Mouse (Mus musculus) forebrain, embryonic 13.5 days (tissue): ENCODE results near the gene Nrsn2. TPM values are rescaled to one million over a fixed set of nuclear protein-coding genes. Genes with fewer than 3 reads are reported as not detected.
A peak's percentile ranks its signal among the peaks of the same experiment; 100 is the strongest.

Experiments
- ATAC-seq: fragments of 200-750 bp; cut with Nextera tagmentation; 2 replicates; pipeline ENCODE4 v1.8.0; 2017
- H3K27ac ChIP-seq: fragments of 300-500 bp; sonication (generic); 2 replicates; pipeline ENCODE4 v1.5.1; 2015; ENCODE audit warnings: inconsistent platforms, mild to moderate bottlenecking, moderate library complexity
- H3K27me3 ChIP-seq: fragments of 300-500 bp; sonication (generic); 2 replicates; pipeline ENCODE4 v1.6.1; 2015; ENCODE audit warnings: mild to moderate bottlenecking, inconsistent platforms
- H3K36me3 ChIP-seq: fragments of 300-500 bp; sonication (generic); 2 replicates; pipeline ENCODE4 v1.6.1; 2015; ENCODE audit warnings: mild to moderate bottlenecking, inconsistent platforms; ENCODE audit not compliant: poor library complexity, severe bottlenecking
- H3K4me1 ChIP-seq: fragments of 300-500 bp; sonication (generic); 2 replicates; pipeline ENCODE4 v1.6.1; 2015; ENCODE audit warnings: inconsistent platforms
- H3K4me2 ChIP-seq: fragments of 300-500 bp; sonication (generic); 2 replicates; pipeline ENCODE4 v1.6.1; 2015; ENCODE audit warnings: inconsistent platforms, mild to moderate bottlenecking, moderate library complexity
- H3K4me3 ChIP-seq: fragments of 300-500 bp; sonication (generic); 2 replicates; pipeline ENCODE4 v1.5.1; 2015; ENCODE audit warnings: mild to moderate bottlenecking, inconsistent platforms
- H3K9ac ChIP-seq: fragments of 300-500 bp; sonication (generic); 2 replicates; pipeline ENCODE4 v1.6.1; 2015; ENCODE audit warnings: mild to moderate bottlenecking, inconsistent platforms
- H3K9me3 ChIP-seq: fragments of 300-500 bp; sonication (generic); replicated peaks from 2 replicates; pipeline ENCODE4 v1.6.1; 2016; ENCODE audit warnings: inconsistent platforms
- WGBS: fragments of 180-500 bp; shearing (Covaris S2); methylation state at CpG from one replicate; pipeline ENCODE4 v1.1.7; 2015; 5-methylcytosine and 5-hydroxymethylcytosine counted together
- polyA plus RNA-seq: library from polyadenylated mRNA; unstranded; fragments of >200 nt; fragmentation: Nextera tagmentation; extraction: Ambion mirVana; gene quantifications from 2 replicates; pipeline ENCODE4 v1.2.1, GENCODE M21; 2015

Nrsn2 gene
- polyA plus RNA-seq, 1 experiment from 2014 or later, result 11.8 TPM

DNA sequence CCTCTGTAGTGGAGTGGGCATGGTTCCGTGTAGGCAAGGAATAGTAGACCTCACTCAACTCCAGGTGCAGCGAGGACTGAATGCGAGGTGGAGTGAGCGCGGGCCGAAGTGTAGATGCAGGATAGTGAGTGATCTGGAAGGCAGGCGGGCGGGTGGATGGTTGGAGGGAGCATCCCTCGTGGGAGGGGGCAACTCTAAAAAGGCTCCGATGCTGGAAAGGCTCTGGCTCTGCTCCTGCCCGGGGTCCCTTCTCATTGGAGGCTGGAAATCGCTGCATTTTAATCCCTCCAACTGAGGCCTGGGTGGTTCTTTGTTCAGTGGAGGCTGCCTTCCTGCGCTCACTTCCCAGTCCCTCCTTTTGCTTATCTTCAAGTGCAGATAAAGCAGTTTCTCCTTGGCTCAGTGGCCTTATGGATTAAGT lies 22.7 kb upstream of the Nrsn2 start:
- peaks cover 34% of the 10 kb centered on the region for H3K4me1 ChIP-seq
- 0% methylated on average over 13 of the region's 13 CpGs for WGBS
- no peaks in the 10 kb centered on the region for H3K36me3 ChIP-seq
- H3K4me3 ChIP-seq, result peak overlapping the region; percentile 90
- no peaks in the 10 kb centered on the region for H3K27me3 ChIP-seq
- peak overlapping the region; percentile 97 for H3K9ac ChIP-seq
- no peak; the same call in 1 of the 2 replicates for ATAC-seq
- H3K4me2 ChIP-seq, result peak overlapping the region; percentile 90
- no peaks in the 10 kb centered on the region for H3K9me3 ChIP-seq
- peak overlapping the region; percentile 100 for H3K27ac ChIP-seq

DNA sequence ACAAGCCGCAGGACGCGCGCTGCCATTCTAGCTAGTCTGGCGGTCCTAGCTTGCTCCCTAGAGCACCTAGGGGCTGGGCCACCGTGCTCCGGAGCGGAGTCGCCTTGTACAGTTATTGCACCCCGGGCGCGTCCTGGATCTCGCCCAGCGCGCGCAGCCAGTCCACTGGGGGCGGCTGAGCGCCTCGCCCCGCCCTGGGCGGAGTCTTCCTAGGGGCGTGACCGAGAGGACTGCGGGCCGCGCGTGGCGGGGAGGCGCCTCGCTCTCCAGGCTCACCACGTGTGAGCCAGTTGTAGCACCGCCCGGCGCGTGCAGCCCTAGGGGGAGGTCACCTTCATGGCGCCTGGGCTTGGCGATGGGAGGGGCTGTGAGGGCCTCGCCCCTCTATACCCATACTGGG lies 22.3 kb upstream of the Nrsn2 start:
- H3K4me3 ChIP-seq, result peak overlapping the region; percentile 90
- no peaks in the 10 kb centered on the region for H3K9me3 ChIP-seq
- no peaks in the 10 kb centered on the region for H3K27me3 ChIP-seq
- H3K36me3 ChIP-seq, result no peaks in the 10 kb centered on the region
- under 1% methylated on average over 37 of the region's 38 CpGs for WGBS
- peak; percentile 75 for ATAC-seq
- H3K4me2 ChIP-seq, result peak overlapping the region; percentile 90
- H3K27ac ChIP-seq, result peak overlapping the region; percentile 100
- peaks cover 39% of the 10 kb centered on the region for H3K4me1 ChIP-seq
- H3K9ac ChIP-seq, result peak overlapping the region; percentile 97

DNA sequence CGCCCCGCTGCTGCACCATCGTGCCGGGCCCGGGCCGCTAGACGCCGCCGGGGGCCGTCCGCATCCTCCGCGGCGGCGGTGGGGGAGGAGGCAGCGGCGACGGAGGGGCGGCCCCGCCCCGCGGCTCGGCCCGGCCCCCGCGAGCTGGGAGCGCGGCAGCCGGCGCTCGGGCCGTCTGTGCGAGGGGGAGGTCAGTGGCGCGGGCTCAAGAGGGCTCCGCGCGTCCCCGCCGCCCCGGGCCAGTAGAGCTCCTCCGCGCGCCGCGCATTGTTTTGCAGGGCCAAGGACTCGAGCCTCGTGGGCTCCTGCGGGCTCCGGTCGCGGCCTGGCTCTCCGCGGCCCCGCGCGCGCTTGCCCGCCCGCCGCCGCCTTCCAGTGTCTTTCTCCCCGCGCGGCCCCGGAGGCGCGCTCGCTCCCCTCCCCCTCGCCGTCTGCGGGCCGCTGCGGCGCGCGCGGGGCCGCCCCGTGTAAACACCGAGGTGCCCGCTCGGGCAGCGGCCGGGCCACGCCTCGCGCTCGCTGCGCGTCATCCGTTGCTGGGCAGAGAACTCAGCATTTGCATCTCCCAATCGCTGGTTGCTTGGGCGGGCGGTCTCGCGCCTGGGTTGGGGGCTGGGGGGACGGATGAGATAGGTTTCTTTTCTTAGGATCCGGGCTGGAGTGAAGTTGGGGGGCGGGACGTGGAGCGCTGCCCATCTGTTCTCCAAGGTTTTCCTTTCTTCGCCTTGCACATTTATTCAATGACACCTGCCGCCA lies 21.4 kb upstream of the Nrsn2 start, which contains the start of gene Sox12:
Sox12 (minus strand) TSS at position 384 of the 756 bp plus-strand sequence.
- peak within 1 kb of the TSS; percentile 97 for H3K9ac ChIP-seq
- H3K36me3 ChIP-seq, result no peaks in the 10 kb centered on the region
- ATAC-seq, result peak; percentile 73
- H3K9me3 ChIP-seq, result no peaks in the 10 kb centered on the region
- peaks cover 46% of the 10 kb centered on the region for H3K4me1 ChIP-seq
- H3K27me3 ChIP-seq, result no peaks in the 10 kb centered on the region
- peak within 1 kb of the TSS; percentile 90 for H3K4me2 ChIP-seq
- H3K27ac ChIP-seq, result peak within 1 kb of the TSS; percentile 100
- under 1% methylated on average over 70 of the region's 104 CpGs for WGBS
- H3K4me3 ChIP-seq, result peak within 1 kb of the TSS; percentile 90

DNA sequence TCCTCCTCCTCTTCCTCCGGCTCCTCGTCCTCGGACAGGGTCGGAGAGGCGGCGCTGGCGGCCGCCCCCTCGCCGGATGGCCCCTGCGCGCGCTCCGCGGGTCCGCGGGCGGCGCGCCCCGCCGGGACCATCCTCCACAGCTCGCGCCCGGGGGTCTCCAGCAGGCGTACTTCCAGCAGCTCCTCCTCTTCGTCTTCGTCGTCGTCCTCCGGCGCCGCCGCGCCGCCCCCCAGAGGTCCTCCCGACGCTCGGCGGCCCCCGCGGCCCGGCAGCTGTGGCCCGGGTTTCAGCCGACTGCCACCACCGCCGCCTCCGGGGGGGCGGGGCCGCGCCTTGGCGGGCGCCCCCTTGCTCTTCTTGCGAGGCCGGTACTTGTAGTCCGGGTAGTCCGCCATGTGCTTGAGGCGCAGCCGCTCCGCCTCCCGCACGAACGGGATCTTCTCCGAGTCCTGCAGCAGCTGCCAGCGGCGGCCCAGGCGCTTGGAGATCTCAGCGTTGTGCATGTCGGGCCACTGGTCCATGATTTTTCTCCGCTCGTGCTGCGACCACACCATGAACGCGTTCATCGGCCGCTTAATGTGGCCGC lies 20.7 kb upstream of the Nrsn2 start:
- peak overlapping the region; percentile 90 for H3K4me2 ChIP-seq
- no peaks in the 10 kb centered on the region for H3K9me3 ChIP-seq
- peak; percentile 4; the same call in 1 of the 2 replicates for ATAC-seq
- peaks cover 46% of the 10 kb centered on the region for H3K4me1 ChIP-seq
- H3K27me3 ChIP-seq, result no peaks in the 10 kb centered on the region
- peak overlapping the region; percentile 97 for H3K9ac ChIP-seq
- H3K36me3 ChIP-seq, result no peaks in the 10 kb centered on the region
- WGBS, result under 1% methylated on average over 76 of the region's 77 CpGs
- peak overlapping the region; percentile 90 for H3K4me3 ChIP-seq
- peak overlapping the region; percentile 100 for H3K27ac ChIP-seq

DNA sequence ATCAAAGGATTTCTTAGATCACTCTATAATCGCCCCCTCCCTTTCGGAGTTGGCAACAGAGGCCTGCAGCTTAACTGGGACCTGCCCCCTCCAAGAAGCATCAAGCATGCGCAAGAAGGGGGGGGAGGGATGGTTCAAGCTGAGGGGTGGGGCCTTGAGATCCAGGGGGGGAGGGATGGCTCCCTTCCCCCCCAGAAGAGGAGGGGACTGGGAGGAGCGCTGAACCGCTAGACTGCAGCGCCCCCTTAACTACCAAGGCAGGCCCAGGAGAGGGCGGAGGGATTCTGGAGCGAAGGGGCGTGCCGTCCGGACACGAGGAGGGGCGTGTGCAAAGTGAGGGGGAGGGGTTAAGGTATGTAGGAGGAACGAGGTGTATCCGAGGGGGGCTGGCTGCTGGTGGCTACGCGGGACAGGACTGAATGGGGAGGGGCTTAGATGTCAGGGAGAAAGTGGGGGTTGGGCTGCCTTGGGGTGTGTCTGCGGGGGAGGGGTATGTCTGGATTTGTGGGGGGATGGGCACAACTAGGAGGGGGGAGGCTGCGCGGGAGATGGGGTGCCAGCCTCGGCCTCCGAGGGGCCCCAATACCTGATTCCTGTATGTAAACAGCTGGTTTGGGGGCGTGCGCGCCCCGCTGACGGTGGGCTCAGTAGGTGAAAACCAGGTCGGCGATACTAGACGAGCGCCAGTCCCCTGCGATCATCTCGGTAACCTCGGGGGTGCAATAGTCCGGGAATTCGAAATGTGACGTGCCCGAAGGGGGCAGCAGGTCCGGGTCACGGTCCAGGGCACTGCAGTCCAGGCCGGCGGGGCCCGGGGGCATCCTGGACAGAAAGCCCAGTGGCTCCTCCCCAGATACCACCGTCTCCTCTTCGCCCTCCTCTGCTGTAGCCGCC lies 19.9 kb upstream of the Nrsn2 start:
- under 1% methylated on average over 42 of the region's 46 CpGs for WGBS
- no peaks in the 10 kb centered on the region for H3K36me3 ChIP-seq
- H3K4me1 ChIP-seq, result peaks cover 46% of the 10 kb centered on the region
- no peaks in the 10 kb centered on the region for H3K27me3 ChIP-seq
- H3K27ac ChIP-seq, result peak overlapping the region; percentile 100
- ATAC-seq, result peak; percentile 61
- peak overlapping the region; percentile 90 for H3K4me3 ChIP-seq
- H3K4me2 ChIP-seq, result peak overlapping the region; percentile 90
- peak overlapping the region; percentile 97 for H3K9ac ChIP-seq
- no peaks in the 10 kb centered on the region for H3K9me3 ChIP-seq

DNA sequence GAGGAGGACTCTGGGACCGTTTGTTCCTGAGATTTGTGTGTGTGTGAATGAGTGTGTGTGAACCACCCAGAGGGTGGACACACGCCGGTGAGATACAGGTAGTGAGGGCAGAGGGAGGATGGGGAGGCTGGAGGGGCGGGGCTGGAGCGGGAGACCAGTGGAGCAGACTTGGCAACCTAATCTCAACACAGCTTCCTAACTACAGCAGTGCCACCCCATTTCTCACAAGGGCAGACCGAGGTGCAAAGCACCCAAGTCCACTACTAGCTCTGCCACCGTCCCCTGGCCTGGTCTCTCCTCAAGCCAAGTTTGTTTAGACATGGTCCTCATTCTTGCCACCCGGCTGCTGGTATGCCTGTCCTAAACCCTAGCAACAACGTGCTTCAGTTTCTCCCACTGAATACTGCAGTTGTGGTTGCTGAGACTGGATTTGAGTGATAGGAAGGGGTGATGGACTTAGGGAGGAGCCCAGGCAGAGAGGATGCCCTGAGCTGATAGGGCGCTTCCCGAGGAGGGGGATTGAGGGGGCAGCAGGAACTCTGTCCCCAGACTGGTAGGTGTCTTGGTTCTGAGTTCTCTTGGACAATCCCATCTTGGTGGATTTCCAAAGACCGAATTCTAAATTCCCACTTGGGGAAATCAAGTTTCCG lies 19.0 kb upstream of the Nrsn2 start:
- peak overlapping the region; percentile 100 for H3K27ac ChIP-seq
- ATAC-seq, result no peak

DNA sequence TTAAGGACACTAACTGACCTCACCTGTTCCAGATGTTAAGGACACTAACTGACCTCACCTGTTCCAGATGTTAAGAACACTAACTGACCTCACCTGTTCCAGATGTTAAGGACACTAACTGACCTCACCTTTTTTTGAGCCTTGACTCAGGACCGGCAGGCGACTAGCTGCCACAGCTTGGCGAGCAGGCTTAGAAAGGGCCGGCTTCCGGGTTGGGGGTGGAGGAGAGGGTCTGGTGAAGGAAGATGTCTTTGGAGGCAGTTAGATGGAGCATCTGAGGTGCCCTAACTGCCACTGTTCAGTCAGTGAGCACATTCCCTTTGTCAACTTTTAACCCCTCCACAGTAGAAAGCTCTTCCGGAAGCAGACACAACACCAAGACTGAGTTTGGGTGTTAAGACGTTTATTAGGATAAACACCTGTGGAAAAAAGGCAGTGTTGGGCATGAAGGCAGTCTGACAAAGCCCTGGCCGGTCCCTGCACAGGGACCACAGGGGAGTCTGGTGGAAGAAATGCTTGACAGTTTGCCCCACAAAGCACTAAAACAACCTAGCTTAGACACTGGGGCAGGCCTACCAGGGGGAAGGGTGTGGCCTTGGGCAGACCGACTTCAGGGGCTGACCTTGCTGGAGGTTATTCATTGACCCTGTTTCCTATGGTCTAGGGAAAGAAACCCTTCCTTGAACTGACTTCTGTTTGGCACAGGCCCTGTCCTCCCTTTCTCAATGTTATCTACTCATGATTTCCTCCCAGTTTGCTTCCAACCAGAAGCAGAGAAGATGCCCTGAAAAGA lies 17.0 kb upstream of the Nrsn2 start:
- Histone ChIP-seq H3K9ac (0 out of 2 replicates have a peak overlapping the region, but pooled peaks have one; percentile 97), H3K36me3 (no peaks in the 10 kb centered on the region), H3K4me3 (peak overlapping the region; percentile 90), H3K27ac (peak overlapping the region; percentile 12; the same call in 1 of the 2 replicates), H3K4me2 (peak overlapping the region; percentile 90), H3K4me1 (peaks cover 28% of the 10 kb centered on the region), H3K9me3 (no peaks in the 10 kb centered on the region), H3K27me3 (0 out of 2 replicates have a peak, but pooled peaks cover 1% of the 10 kb centered on the region)
- no peak for ATAC-seq
- 52% methylated on average over 9 of the region's 9 CpGs for WGBS

More for the DNA sequence above, 19.0 kb upstream of the Nrsn2 start:
- Histone ChIP-seq H3K36me3 (no peaks in the 10 kb centered on the region), H3K4me3 (peak overlapping the region; percentile 90), H3K4me2 (peak overlapping the region; percentile 90), H3K27me3 (no peaks in the 10 kb centered on the region), H3K9me3 (no peaks in the 10 kb centered on the region), H3K9ac (peak overlapping the region; percentile 97), H3K4me1 (peaks cover 44% of the 10 kb centered on the region)
- WGBS, result 19% methylated on average over 13 of the region's 13 CpGs

DNA sequence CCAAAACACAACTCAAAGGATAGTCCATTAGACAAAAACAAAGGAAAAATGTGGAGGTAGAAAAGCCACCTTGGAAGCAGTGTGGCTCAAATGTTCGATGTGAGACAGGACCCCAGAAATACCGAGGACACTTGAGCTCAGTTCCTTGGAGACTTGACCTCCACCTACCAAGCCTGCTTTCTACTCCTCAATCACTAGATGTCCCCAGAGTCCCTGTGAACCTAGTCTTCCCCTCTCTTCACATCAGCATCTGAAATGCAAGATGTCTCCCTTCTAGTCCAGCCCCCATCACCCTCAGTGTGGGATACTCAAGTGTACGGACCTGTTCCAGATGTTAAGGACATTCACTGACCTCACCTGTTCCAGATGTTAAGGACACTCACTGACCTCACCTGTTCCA lies 16.3 kb upstream of the Nrsn2 start:
- Histone ChIP-seq H3K9ac (no peak overlapping the region), H3K27me3 (0 out of 2 replicates have a peak, but pooled peaks cover 5% of the 10 kb centered on the region), H3K4me1 (peaks cover 28% of the 10 kb centered on the region), H3K9me3 (no peaks in the 10 kb centered on the region), H3K27ac (no peak overlapping the region), H3K4me2 (0 out of 2 replicates have a peak overlapping the region, but pooled peaks have one; percentile 90), H3K4me3 (no peak overlapping the region), H3K36me3 (no peaks in the 10 kb centered on the region)
- 16% methylated on average over 3 of the region's 3 CpGs for WGBS
- no peak for ATAC-seq

DNA sequence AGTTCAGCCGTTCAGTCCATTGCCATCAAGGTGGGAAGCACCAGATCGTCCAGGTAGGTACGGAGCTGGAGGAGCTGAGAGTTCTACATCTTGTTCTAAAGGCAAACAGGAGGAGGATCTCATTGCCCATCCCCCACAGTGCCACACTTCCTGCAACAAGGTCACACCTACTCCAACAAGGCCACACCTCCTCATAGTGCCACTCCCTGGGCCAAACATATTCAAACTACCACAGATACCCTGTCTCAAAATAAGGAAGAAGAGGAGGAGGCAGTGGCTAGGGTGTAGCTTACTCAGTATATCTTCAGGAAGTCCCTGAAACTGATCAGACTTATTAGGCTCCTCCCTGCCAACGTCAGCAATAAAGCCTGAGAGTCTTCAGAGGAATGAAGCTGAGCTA lies 7.8 kb upstream of the Nrsn2 start:
- no peak overlapping the region for H3K4me3 ChIP-seq
- no peak overlapping the region for H3K27ac ChIP-seq
- WGBS, result 84% methylated on average over 4 of the region's 4 CpGs
- H3K4me1 ChIP-seq, result no peaks in the 10 kb centered on the region
- no peaks in the 10 kb centered on the region for H3K9me3 ChIP-seq
- H3K36me3 ChIP-seq, result no peaks in the 10 kb centered on the region
- no peak overlapping the region for H3K4me2 ChIP-seq
- H3K9ac ChIP-seq, result no peak overlapping the region
- H3K27me3 ChIP-seq, result 0 out of 2 replicates have a peak, but pooled peaks cover 5% of the 10 kb centered on the region
- ATAC-seq, result no peak

DNA sequence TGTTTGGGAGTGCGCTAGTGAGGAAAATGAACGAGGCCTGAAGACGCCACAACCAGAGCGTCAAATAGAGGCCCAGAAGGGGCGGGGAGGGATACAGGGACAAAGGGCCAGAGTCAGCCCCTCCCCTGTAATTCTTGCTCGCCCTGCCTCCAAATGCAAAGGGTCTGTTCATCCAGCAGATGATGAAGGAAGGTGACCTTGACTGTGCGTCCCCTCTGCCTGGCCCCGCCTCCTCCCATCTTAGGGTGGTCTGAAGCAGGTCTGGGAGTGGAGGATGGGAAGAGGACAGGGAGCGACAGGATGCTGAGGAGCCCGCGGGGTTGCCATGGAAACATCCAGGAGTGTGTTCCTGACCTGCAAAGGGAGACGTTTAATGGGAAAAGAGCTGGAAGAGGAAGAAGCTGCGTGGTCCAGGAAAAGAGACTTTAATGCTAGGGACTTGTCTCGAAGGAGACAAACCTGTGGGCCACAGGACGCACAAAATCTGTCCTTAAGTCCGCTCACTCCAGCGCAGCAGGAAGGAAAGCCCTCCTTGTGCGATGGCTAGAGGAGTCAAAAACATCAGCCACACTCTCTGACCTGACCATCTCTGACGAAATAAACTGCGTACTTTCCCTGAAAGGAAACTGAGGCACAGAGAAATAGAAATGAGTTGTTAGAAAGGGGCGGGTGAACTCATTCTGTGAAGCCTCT lies 640 bp downstream of the Nrsn2 start:
- Histone ChIP-seq H3K36me3 (no peaks in the 10 kb centered on the region), H3K9ac (peak overlapping the region; percentile 47; the same call in 1 of the 2 replicates), H3K4me2 (peak overlapping the region; percentile 58), H3K4me1 (peaks cover 35% of the 10 kb centered on the region), H3K9me3 (no peaks in the 10 kb centered on the region), H3K4me3 (peak overlapping the region; percentile 31), H3K27me3 (no peaks in the 10 kb centered on the region; the same call in 1 of the 2 replicates), H3K27ac (peak overlapping the region; percentile 87)
- 2% methylated on average over 21 of the region's 21 CpGs for WGBS
- ATAC-seq, result peak; percentile 80
